Mouse (Mus musculus) kidney, embryonic 15.5 days (tissue): ENCODE data around the gene Omd. TPM values are rescaled to one million over a fixed set of nuclear protein-coding genes. Genes with fewer than 3 reads are reported as not detected.
"Not testable (repeated sequence)": the region's sequence is repeated elsewhere in the genome, so short reads cannot be mapped to it uniquely, and the experiment has no call there.

ENCODE experiments used
- ATAC-seq: fragments of 200-750 bp; cut with Nextera tagmentation; replicated peaks from 2 replicates; pipeline ENCODE4 v1.8.0; 2017; ENCODE audit warnings: moderate TSS enrichment; ENCODE audit not compliant: low FRiP score
- H3K27ac ChIP-seq: fragments of 300-500 bp; sonication (generic); 2 replicates; pipeline ENCODE4 v1.5.1; 2015; ENCODE audit warnings: mild to moderate bottlenecking, inconsistent platforms
- H3K27me3 ChIP-seq: fragments of 300-500 bp; sonication (generic); 2 replicates; pipeline ENCODE4 v1.6.1; 2015; ENCODE audit warnings: inconsistent platforms
- H3K36me3 ChIP-seq: fragments of 300-500 bp; sonication (generic); 2 replicates; pipeline ENCODE4 v1.6.1; 2015; ENCODE audit warnings: inconsistent platforms
- H3K4me1 ChIP-seq: fragments of 300-500 bp; sonication (generic); 2 replicates; pipeline ENCODE4 v1.6.1; 2015; ENCODE audit warnings: inconsistent platforms
- H3K4me2 ChIP-seq: fragments of 300-500 bp; sonication (generic); 2 replicates; pipeline ENCODE4 v1.6.1; 2015; ENCODE audit warnings: moderate library complexity, mild to moderate bottlenecking, inconsistent platforms
- H3K4me3 ChIP-seq: fragments of 300-500 bp; sonication (generic); replicated peaks from 2 replicates; pipeline ENCODE4 v1.5.1; 2015; ENCODE audit warnings: mild to moderate bottlenecking, inconsistent platforms
- H3K9ac ChIP-seq: fragments of 300-500 bp; sonication (generic); 2 replicates; pipeline ENCODE4 v1.6.1; 2015; ENCODE audit warnings: mild to moderate bottlenecking, inconsistent platforms
- H3K9me3 ChIP-seq: fragments of 300-500 bp; sonication (generic); replicated peaks from 2 replicates; pipeline ENCODE4 v1.6.1; 2016; ENCODE audit warnings: inconsistent platforms
- WGBS: fragments of 180-500 bp; shearing (Covaris S2); methylation state at CpG from one replicate; pipeline ENCODE4 v1.1.7; 2015; ENCODE audit warnings: mixed read lengths; 5-methylcytosine and 5-hydroxymethylcytosine counted together
- polyA plus RNA-seq: library from polyadenylated mRNA; unstranded; fragments of >200 nt; fragmentation: Nextera tagmentation; extraction: Ambion mirVana; gene quantifications from 2 replicates; pipeline ENCODE4 v1.2.1, GENCODE M21; 2015

Gene Omd
- polyA plus RNA-seq, 1 experiment from 2014 or later: 1.8 TPM

- WGBS: 60% methylated on average over 2 of the region's 2 CpGs
- Histone ChIP-seq H3K4me1 (no peaks in the 10 kb centered on the region), H3K4me2 (no peak overlapping the region), H3K27ac (no peak overlapping the region), H3K9ac (no peak overlapping the region), H3K9me3 (no peaks in the 10 kb centered on the region), H3K4me3 (no peak overlapping the region), H3K36me3 (no peaks in the 10 kb centered on the region), H3K27me3 (no peaks in the 10 kb centered on the region)
- ATAC-seq: no peak
Measured at GRCm38 (mm10) chr13:49560886-49561285, 21.4 kb upstream of the Omd start.

- Histone ChIP-seq H3K9ac (no peak overlapping the region), H3K4me2 (no peak overlapping the region), H3K36me3 (no peaks in the 10 kb centered on the region), H3K27me3 (no peaks in the 10 kb centered on the region), H3K4me3 (no peak overlapping the region), H3K9me3 (no peaks in the 10 kb centered on the region), H3K27ac (no peak overlapping the region), H3K4me1 (no peaks in the 10 kb centered on the region)
- no peak for ATAC-seq
- 88% methylated on average over 1 of the region's 1 CpGs for WGBS
Measured at GRCm38 (mm10) chr13:49564347-49564746, 17.9 kb upstream of the Omd start.

- no peaks in the 10 kb centered on the region for H3K4me1 ChIP-seq
- WGBS: 68% methylated on average over 3 of the region's 3 CpGs
- ATAC-seq: no peak
- no peak overlapping the region for H3K27ac ChIP-seq
- no peaks in the 10 kb centered on the region for H3K36me3 ChIP-seq
- H3K9ac ChIP-seq: no peak overlapping the region
- H3K4me2 ChIP-seq: no peak overlapping the region
- H3K9me3 ChIP-seq: no peaks in the 10 kb centered on the region
- no peaks in the 10 kb centered on the region for H3K27me3 ChIP-seq
- no peak overlapping the region for H3K4me3 ChIP-seq
Measured at GRCm38 (mm10) chr13:49570371-49570770, 11.9 kb upstream of the Omd start.

- no peaks in the 10 kb centered on the region for H3K36me3 ChIP-seq
- no peak overlapping the region for H3K27ac ChIP-seq
- 78% methylated on average over 2 of the region's 2 CpGs for WGBS
- H3K9ac ChIP-seq: no peak overlapping the region
- H3K9me3 ChIP-seq: no peaks in the 10 kb centered on the region
- no peaks in the 10 kb centered on the region for H3K4me1 ChIP-seq
- H3K4me3 ChIP-seq: no peak overlapping the region
- no peaks in the 10 kb centered on the region for H3K27me3 ChIP-seq
- no peak overlapping the region for H3K4me2 ChIP-seq
- no peak for ATAC-seq
Measured at GRCm38 (mm10) chr13:49571418-49571817, 10.8 kb upstream of the Omd start.

- ATAC-seq: no peak
- Histone ChIP-seq H3K27me3 (no peaks in the 10 kb centered on the region), H3K27ac (no peak overlapping the region), H3K4me3 (no peak overlapping the region), H3K9ac (no peak overlapping the region), H3K9me3 (no peaks in the 10 kb centered on the region), H3K4me2 (no peak overlapping the region), H3K4me1 (no peaks in the 10 kb centered on the region), H3K36me3 (no peaks in the 10 kb centered on the region)
Measured at GRCm38 (mm10) chr13:49583859-49584258, 1.6 kb downstream of the Omd start.

GRCm38 (mm10) chr13:49584307-49585005, 2.2 kb downstream of the Omd start:
- H3K4me2 ChIP-seq: no peak overlapping the region
- no peaks in the 10 kb centered on the region for H3K9me3 ChIP-seq
- no peaks in the 10 kb centered on the region for H3K36me3 ChIP-seq
- H3K27me3 ChIP-seq: no peaks in the 10 kb centered on the region
- H3K4me1 ChIP-seq: no peaks in the 10 kb centered on the region
- H3K4me3 ChIP-seq: no peak overlapping the region
- 77% methylated on average over 8 of the region's 8 CpGs for WGBS
- no peak overlapping the region for H3K9ac ChIP-seq
- H3K27ac ChIP-seq: no peak overlapping the region
- ATAC-seq: no peak

GRCm38 (mm10) chr13:49586062-49586461, 3.8 kb downstream of the Omd start:
- ATAC-seq: no peak
- H3K27ac ChIP-seq: no peak overlapping the region
- 92% methylated on average over 6 of the region's 6 CpGs for WGBS

GRCm38 (mm10) chr13:49602541-49602940, 20.3 kb downstream of the Omd start:
- H3K4me1 ChIP-seq: not testable (repeated sequence)

More at GRCm38 (mm10) chr13:49586062-49586461, 3.8 kb downstream of the Omd start:
- H3K4me1 ChIP-seq: no peaks in the 10 kb centered on the region
- H3K4me3 ChIP-seq: no peak overlapping the region
- no peaks in the 10 kb centered on the region for H3K36me3 ChIP-seq
- H3K27me3 ChIP-seq: no peaks in the 10 kb centered on the region
- no peak overlapping the region for H3K9ac ChIP-seq
- no peak overlapping the region for H3K4me2 ChIP-seq
- no peaks in the 10 kb centered on the region for H3K9me3 ChIP-seq

GRCm38 (mm10) chr13:49603603-49604002, 21.3 kb downstream of the Omd start:
- no peak for ATAC-seq
- H3K4me2 ChIP-seq: no peak overlapping the region
- H3K27ac ChIP-seq: no peak overlapping the region
- H3K9me3 ChIP-seq: no peaks in the 10 kb centered on the region
- no peak overlapping the region for H3K4me3 ChIP-seq
- no peak overlapping the region for H3K9ac ChIP-seq
- no peaks in the 10 kb centered on the region for H3K36me3 ChIP-seq
- no peaks in the 10 kb centered on the region for H3K27me3 ChIP-seq
- H3K4me1 ChIP-seq: no peaks in the 10 kb centered on the region

More at GRCm38 (mm10) chr13:49602541-49602940, 20.3 kb downstream of the Omd start:
- H3K9me3 ChIP-seq, H3K36me3 ChIP-seq, H3K27me3 ChIP-seq, ATAC-seq, H3K27ac ChIP-seq, H3K4me3 ChIP-seq, H3K4me2 ChIP-seq, H3K9ac ChIP-seq: not testable (repeated sequence)
- 86% methylated on average over 2 of the region's 2 CpGs for WGBS

GRCm38 (mm10) chr13:49607714-49608113, 25.5 kb downstream of the Omd start, which contains the start of gene Ogn:
Gene Ogn (plus strand): TSS chr13:49608046.
- H3K4me2 ChIP-seq: no peak within 1 kb of the TSS; the same call in 1 of the 2 replicates
- H3K27ac ChIP-seq: peak within 1 kb of the TSS; percentile 45; the same call in 1 of the 2 replicates
- no peak for ATAC-seq
- no peaks in the 10 kb centered on the region for H3K9me3 ChIP-seq
- no peaks in the 10 kb centered on the region for H3K27me3 ChIP-seq
- no peak within 1 kb of the TSS for H3K9ac ChIP-seq
- H3K4me1 ChIP-seq: no peaks in the 10 kb centered on the region
- no peaks in the 10 kb centered on the region for H3K36me3 ChIP-seq
- peak within 1 kb of the TSS; percentile 32 for H3K4me3 ChIP-seq
- 57% methylated on average over 4 of the region's 4 CpGs for WGBS

GRCm38 (mm10) chr13:49608589-49609322, 26.5 kb downstream of the Omd start:
- Histone ChIP-seq H3K9me3 (no peaks in the 10 kb centered on the region), H3K9ac (no peak overlapping the region), H3K36me3 (no peaks in the 10 kb centered on the region), H3K27ac (no peak overlapping the region), H3K4me3 (peak overlapping the region; percentile 32), H3K4me1 (no peaks in the 10 kb centered on the region), H3K27me3 (no peaks in the 10 kb centered on the region), H3K4me2 (no peak overlapping the region; the same call in 1 of the 2 replicates)
- WGBS: 65% methylated on average over 4 of the region's 4 CpGs
- no peak for ATAC-seq

- H3K4me3 ChIP-seq: no peak overlapping the region
- no peaks in the 10 kb centered on the region for H3K27me3 ChIP-seq
- 0 out of 2 replicates have a peak, but pooled peaks cover 3% of the 10 kb centered on the region for H3K36me3 ChIP-seq
- no peak overlapping the region for H3K9ac ChIP-seq
- no peaks in the 10 kb centered on the region for H3K9me3 ChIP-seq
- no peak for ATAC-seq
- H3K4me2 ChIP-seq: no peak overlapping the region
- no peak overlapping the region for H3K27ac ChIP-seq
- WGBS: 90% methylated on average over 3 of the region's 3 CpGs
- no peaks in the 10 kb centered on the region for H3K4me1 ChIP-seq
Measured at GRCm38 (mm10) chr13:49617021-49617420, 34.8 kb downstream of the Omd start.
